15 mouse cellular contexts compared by ENCODE assay signal in the genomic region with DNA sequence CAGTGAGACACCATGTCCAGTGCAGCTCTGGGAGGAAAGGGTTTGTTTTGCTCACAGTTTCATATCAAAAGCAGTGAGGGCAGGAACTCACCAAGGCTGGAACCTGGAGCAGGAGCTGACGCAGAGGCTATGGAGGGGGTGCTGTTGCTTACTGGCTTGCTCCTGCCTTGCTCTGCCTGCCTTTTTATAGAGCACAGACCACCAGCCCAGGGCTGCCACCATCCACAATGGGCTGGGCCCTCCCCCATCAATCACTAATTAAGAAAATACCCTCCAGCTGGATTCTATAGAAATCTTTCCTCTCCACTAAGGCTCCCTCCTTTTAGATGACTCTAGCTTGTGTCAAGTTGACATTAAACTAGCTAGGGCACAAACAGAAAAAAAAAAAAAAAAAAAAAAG.
"Had no signal": no experiment of that assay in that cellular context is flagged by ENCODE, and none has a peak within 500 bp of the region (broad histone marks: within the 10 kb centered on the region; RNA-seq: fewer than 3 reads in every experiment).

No protein-coding gene starts in this region.

- H3K9me3 ChIP-seq: limb, embryonic 12.5 days; liver, embryonic 13.5 days; lung, embryonic 15.5 days; midbrain, embryonic 15.5 days; neural tube, embryonic 13.5 days had no signal

- H3K4me2 ChIP-seq: limb, embryonic 12.5 days; liver, embryonic 13.5 days; lung, embryonic 15.5 days; midbrain, embryonic 11.5 days; midbrain, embryonic 15.5 days; neural tube, embryonic 13.5 days had no signal

- H3K36me3 ChIP-seq: limb, embryonic 12.5 days; liver, embryonic 13.5 days; lung, embryonic 15.5 days; midbrain, embryonic 15.5 days; neural tube, embryonic 13.5 days had no signal

- DNase-seq: kidney, postnatal 10 days; liver; liver, embryonic 13.5 days; liver, postnatal 0 days; lung, postnatal 14 days; thymus, postnatal 4 days had no signal

- H3K4me3 ChIP-seq: left cerebral cortex, adult 2 months; limb, embryonic 12.5 days; liver, embryonic 13.5 days; lung, embryonic 15.5 days; midbrain, embryonic 15.5 days; neural tube, embryonic 13.5 days had no signal

- H3K4me1 ChIP-seq: liver, embryonic 13.5 days; lung, embryonic 15.5 days; midbrain, embryonic 15.5 days; neural tube, embryonic 13.5 days had no signal

- H3K27ac ChIP-seq: left cerebral cortex, adult 2 months; limb, embryonic 12.5 days; liver, embryonic 13.5 days; lung, embryonic 15.5 days; macrophage; midbrain, embryonic 15.5 days; neural tube, embryonic 13.5 days; stomach, postnatal 0 days had no signal

- H3K9ac ChIP-seq: limb, embryonic 12.5 days; liver, embryonic 13.5 days; liver, postnatal 0 days; lung, embryonic 15.5 days; midbrain, embryonic 15.5 days; neural tube, embryonic 13.5 days had no signal

- ATAC-seq: liver, postnatal 0 days; midbrain, embryonic 15.5 days had no signal

- H3K27me3 ChIP-seq: limb, embryonic 12.5 days; liver, embryonic 13.5 days; lung, embryonic 15.5 days; megakaryocyte, embryonic 14.5 days; midbrain, embryonic 15.5 days; neural tube, embryonic 13.5 days had no signal
